Mouse (Mus musculus): ENCODE measurements around the gene Mepce. TPM values are rescaled to one million over a fixed set of nuclear protein-coding genes. Genes with fewer than 3 reads are reported as not detected.

Mepce gene
- polyA plus RNA-seq, 1 experiment from 2014 or later = 11.8 TPM

- Histone ChIP-seq H3K27ac (no peak overlapping the region), H3K27me3 (no peaks in the 10 kb centered on the region), H3K9ac (no peak overlapping the region), H3K4me1 (peaks cover 46% of the 10 kb centered on the region), H3K36me3 (peaks cover 3% of the 10 kb centered on the region; the same call in 1 of the 2 replicates), H3K9me3 (no peaks in the 10 kb centered on the region), H3K4me3 (no peak overlapping the region), H3K4me2 (replicated peaks) (no peak overlapping the region)
- WGBS = 76% methylated on average over 7 of the region's 7 CpGs
- no peak for ATAC-seq (ENCODE audit: low FRiP score, low read depth)
Observed at GRCm38 (mm10) chr5:137744197-137744596, 43.3 kb downstream of the Mepce start.

GRCm38 (mm10) chr5:137742836-137743235, 44.6 kb downstream of the Mepce start:
- Histone ChIP-seq H3K9me3 (no peaks in the 10 kb centered on the region), H3K9ac (no peak overlapping the region), H3K27me3 (no peaks in the 10 kb centered on the region), H3K27ac (no peak overlapping the region), H3K4me1 (peaks cover 38% of the 10 kb centered on the region), H3K4me3 (no peak overlapping the region), H3K4me2 (replicated peaks) (no peak overlapping the region), H3K36me3 (peaks cover 3% of the 10 kb centered on the region)
- WGBS = 90% methylated on average over 6 of the region's 6 CpGs
- no peak for ATAC-seq (ENCODE audit: low FRiP score, low read depth)

GRCm38 (mm10) chr5:137742048-137742447, 45.4 kb downstream of the Mepce start:
- no peak for ATAC-seq (ENCODE audit: low FRiP score, low read depth)
- Histone ChIP-seq H3K4me1 (peaks cover 32% of the 10 kb centered on the region), H3K36me3 (peaks cover 9% of the 10 kb centered on the region), H3K27me3 (no peaks in the 10 kb centered on the region), H3K27ac (no peak overlapping the region), H3K4me2 (replicated peaks) (peak overlapping the region; percentile 93), H3K9ac (no peak overlapping the region), H3K4me3 (peak overlapping the region; percentile 65; the same call in 1 of the 2 replicates), H3K9me3 (no peaks in the 10 kb centered on the region)
- WGBS = 56% methylated on average over 10 of the region's 10 CpGs

- peaks cover 17% of the 10 kb centered on the region for H3K36me3 ChIP-seq
- H3K4me1 ChIP-seq = peaks cover 32% of the 10 kb centered on the region
- no peaks in the 10 kb centered on the region for H3K9me3 ChIP-seq
- H3K27me3 ChIP-seq = no peaks in the 10 kb centered on the region
- H3K9ac ChIP-seq = peak within 1 kb of the TSS; percentile 78
- peak within 1 kb of the TSS; percentile 23; the same call in 1 of the 2 replicates for H3K27ac ChIP-seq
- H3K4me3 ChIP-seq = peak within 1 kb of the TSS; percentile 65
- peak; percentile 88 for ATAC-seq (ENCODE audit: low FRiP score, low read depth)
- peak within 1 kb of the TSS; percentile 93 for H3K4me2 ChIP-seq (replicated peaks)
- under 1% methylated on average over 65 of the region's 71 CpGs for WGBS
Observed at GRCm38 (mm10) chr5:137741023-137741931, 46.2 kb downstream of the Mepce start, which contains the start of gene Nyap1. TSS of gene Nyap1 (minus strand) at chr5:137741607.

- peak overlapping the region; percentile 23; the same call in 1 of the 2 replicates for H3K27ac ChIP-seq
- H3K4me2 ChIP-seq (replicated peaks) = peak overlapping the region; percentile 93
- peaks cover 31% of the 10 kb centered on the region for H3K4me1 ChIP-seq
- 9% methylated on average over 11 of the region's 11 CpGs for WGBS
- peak overlapping the region; percentile 78 for H3K9ac ChIP-seq
- H3K36me3 ChIP-seq = peaks cover 25% of the 10 kb centered on the region
- no peaks in the 10 kb centered on the region for H3K9me3 ChIP-seq
- 0 out of 2 replicates have a peak, but pooled peaks have one; percentile 2 for ATAC-seq (ENCODE audit: low FRiP score, low read depth)
- H3K27me3 ChIP-seq = no peaks in the 10 kb centered on the region
- peak overlapping the region; percentile 65 for H3K4me3 ChIP-seq
Observed at GRCm38 (mm10) chr5:137740506-137740905, 46.9 kb downstream of the Mepce start.

- ATAC-seq (ENCODE audit: low FRiP score, low read depth) = no peak
- Histone ChIP-seq H3K4me3 (peak overlapping the region; percentile 65), H3K27me3 (no peaks in the 10 kb centered on the region), H3K4me2 (replicated peaks) (peak overlapping the region; percentile 93), H3K9me3 (no peaks in the 10 kb centered on the region), H3K36me3 (peaks cover 35% of the 10 kb centered on the region), H3K9ac (peak overlapping the region; percentile 78), H3K4me1 (peaks cover 34% of the 10 kb centered on the region), H3K27ac (no peak overlapping the region)
- 61% methylated on average over 9 of the region's 9 CpGs for WGBS
Observed at GRCm38 (mm10) chr5:137739471-137739870, 48.0 kb downstream of the Mepce start.

- H3K4me3 ChIP-seq = no peak overlapping the region
- H3K9ac ChIP-seq = peak overlapping the region; percentile 78; the same call in 1 of the 2 replicates
- no peak for ATAC-seq (ENCODE audit: low FRiP score, low read depth)
- peaks cover 43% of the 10 kb centered on the region for H3K36me3 ChIP-seq
- no peaks in the 10 kb centered on the region for H3K9me3 ChIP-seq
- H3K4me2 ChIP-seq (replicated peaks) = no peak overlapping the region
- no peaks in the 10 kb centered on the region for H3K27me3 ChIP-seq
- 54% methylated on average over 5 of the region's 5 CpGs for WGBS
- peaks cover 44% of the 10 kb centered on the region for H3K4me1 ChIP-seq
- H3K27ac ChIP-seq = no peak overlapping the region
Observed at GRCm38 (mm10) chr5:137738516-137738915, 48.9 kb downstream of the Mepce start.

- Histone ChIP-seq H3K36me3 (peaks cover 53% of the 10 kb centered on the region), H3K4me1 (peaks cover 44% of the 10 kb centered on the region), H3K9me3 (no peaks in the 10 kb centered on the region), H3K4me2 (replicated peaks) (no peak overlapping the region), H3K9ac (peak overlapping the region; percentile 21; the same call in 1 of the 2 replicates), H3K4me3 (no peak overlapping the region), H3K27me3 (no peaks in the 10 kb centered on the region), H3K27ac (no peak overlapping the region)
- WGBS = 84% methylated on average over 6 of the region's 6 CpGs
- ATAC-seq (ENCODE audit: low FRiP score, low read depth) = no peak
Observed at GRCm38 (mm10) chr5:137737400-137737940, 50.0 kb downstream of the Mepce start.

- 70% methylated on average over 6 of the region's 6 CpGs for WGBS
- Histone ChIP-seq H3K4me3 (no peak overlapping the region), H3K9me3 (no peaks in the 10 kb centered on the region), H3K4me2 (replicated peaks) (no peak overlapping the region), H3K36me3 (peaks cover 71% of the 10 kb centered on the region), H3K27me3 (no peaks in the 10 kb centered on the region), H3K9ac (0 out of 2 replicates have a peak overlapping the region, but pooled peaks have one; percentile 19), H3K4me1 (peaks cover 34% of the 10 kb centered on the region), H3K27ac (peak overlapping the region; percentile 22; the same call in 1 of the 2 replicates)
- peak; percentile 60; the same call in 1 of the 2 replicates for ATAC-seq (ENCODE audit: low FRiP score, low read depth)
Observed at GRCm38 (mm10) chr5:137734289-137735061, 53.0 kb downstream of the Mepce start.

GRCm38 (mm10) chr5:137733638-137734288, 53.7 kb downstream of the Mepce start:
- WGBS = 89% methylated on average over 12 of the region's 12 CpGs
- 0 out of 2 replicates have a peak, but pooled peaks have one; percentile 12 for ATAC-seq (ENCODE audit: low FRiP score, low read depth)
- 0 out of 2 replicates have a peak overlapping the region, but pooled peaks have one; percentile 19 for H3K9ac ChIP-seq

More at GRCm38 (mm10) chr5:137733638-137734288, 53.7 kb downstream of the Mepce start:
- H3K4me2 ChIP-seq (replicated peaks) = no peak overlapping the region
- peaks cover 73% of the 10 kb centered on the region for H3K36me3 ChIP-seq
- H3K4me1 ChIP-seq = peaks cover 27% of the 10 kb centered on the region
- no peak overlapping the region for H3K4me3 ChIP-seq
- no peaks in the 10 kb centered on the region for H3K9me3 ChIP-seq
- H3K27ac ChIP-seq = no peak overlapping the region
- H3K27me3 ChIP-seq = no peaks in the 10 kb centered on the region

Measured in limb, embryonic 13.5 days (tissue).